Mouse (Mus musculus): ENCODE measurements around the gene Cmbl. TPM values are rescaled to one million over a fixed set of nuclear protein-coding genes. Genes with fewer than 3 reads are reported as not detected.

The Cmbl gene
- polyA plus RNA-seq, 1 experiment from 2014 or later, result 9.1 TPM

DNA sequence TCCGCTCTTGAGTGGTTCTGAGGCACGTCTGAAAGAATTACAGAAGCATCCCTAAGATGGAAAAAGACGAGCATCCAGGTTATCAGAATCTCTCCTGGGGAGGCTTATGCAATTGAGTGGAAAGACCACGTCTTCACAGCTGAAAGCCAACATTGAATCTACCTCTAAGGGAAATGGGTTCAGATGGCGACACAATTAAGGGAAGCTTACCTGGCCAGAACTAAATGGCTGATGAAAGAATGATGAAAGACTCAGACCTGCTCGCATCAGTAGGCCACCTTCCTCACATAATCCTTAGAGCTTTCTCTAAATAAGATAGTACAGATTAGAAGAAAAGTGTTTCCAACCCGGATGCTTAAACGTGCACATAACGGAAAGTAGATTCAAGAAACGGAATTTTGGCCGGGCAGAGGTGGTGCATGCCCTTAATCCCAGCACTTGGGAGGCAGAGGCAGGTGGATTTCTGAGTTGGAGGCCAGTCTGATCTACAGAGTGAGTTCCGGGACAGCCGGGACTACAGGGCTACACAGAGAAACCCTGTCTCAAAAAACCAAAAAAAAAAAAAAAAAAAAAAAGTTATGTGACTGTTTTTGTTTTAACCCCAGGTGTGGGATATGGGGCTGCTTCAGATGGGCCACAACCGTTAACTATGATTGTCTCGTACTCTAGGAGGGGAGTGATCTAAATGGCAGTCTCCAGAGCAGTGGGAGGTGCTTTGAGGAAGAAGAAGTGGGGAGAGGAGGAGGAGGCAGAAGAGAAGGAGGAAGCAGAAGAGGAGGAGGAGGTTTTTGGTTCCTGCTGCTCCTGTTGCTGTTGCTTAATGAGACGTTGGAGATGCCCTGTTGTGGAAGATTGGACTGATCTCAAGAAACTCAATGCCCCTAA lies 33.5 kb upstream of the Cmbl start:
- ATAC-seq (ENCODE audit: low FRiP score) (no peak; the same call in none of the 2 replicates), DNase-seq (ENCODE audit: low spot score) (no peak)
- Histone ChIP-seq H3K27ac (peak overlapping the region; percentile 99), H3K4me3 (replicated peaks; ENCODE audit: low read length) (peak overlapping the region; percentile 73), H3K4me2 (replicated peaks) (peak overlapping the region; percentile 69), H3K4me1 (replicated peaks; ENCODE audit: control insufficient read depth, insufficient read depth, low read length) (peaks cover 28% of the 10 kb centered on the region), H3K36me3 (replicated peaks; ENCODE audit: control insufficient read depth, insufficient read depth) (no peaks in the 10 kb centered on the region), H3K27me3 (ENCODE audit: control insufficient read depth, insufficient read depth, low read length) (no peaks in the 10 kb centered on the region), H3K9ac (peak overlapping the region; percentile 88), H3K9me3 (ENCODE audit: control insufficient read depth, low read length) (0 out of 2 replicates have a peak, but pooled peaks cover 3% of the 10 kb centered on the region)
- 22% methylated on average over 16 of the region's 16 CpGs for WGBS

DNA sequence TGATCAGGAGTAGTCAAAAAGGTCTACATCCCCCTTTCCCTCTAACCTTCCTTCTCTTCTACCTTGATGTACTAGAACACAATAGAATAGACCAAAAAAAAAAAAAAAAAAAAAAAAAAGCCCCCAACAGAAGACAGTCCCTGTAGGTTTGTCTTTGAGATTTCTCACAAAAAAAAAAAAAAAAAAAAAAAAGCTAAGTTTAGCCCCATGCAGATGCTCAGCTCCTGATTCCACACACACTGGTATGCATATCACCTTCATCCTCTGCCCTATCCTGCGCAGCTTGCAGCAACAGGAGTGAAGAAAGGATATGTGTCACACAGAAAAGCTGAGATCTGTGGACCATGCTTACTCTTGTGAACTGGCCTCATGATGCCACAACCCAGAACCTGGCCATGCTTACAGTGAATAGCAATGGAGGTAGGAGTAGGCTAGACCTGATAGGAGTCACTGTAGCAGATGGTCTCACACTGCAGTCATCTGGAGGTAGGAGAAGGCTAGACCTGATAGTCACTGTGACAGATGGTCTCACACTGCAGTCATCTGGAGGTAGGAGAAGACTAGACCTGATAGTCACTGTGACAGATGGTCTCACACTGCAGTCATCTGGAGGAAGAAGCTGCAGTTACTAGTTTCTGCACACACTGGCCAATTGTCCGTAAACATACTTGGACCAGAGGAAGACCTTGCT lies 32.7 kb upstream of the Cmbl start:
- no peak for DNase-seq (ENCODE audit: low spot score)
- peak overlapping the region; percentile 69 for H3K4me2 ChIP-seq (replicated peaks)
- WGBS, result 92% methylated on average over 2 of the region's 2 CpGs

GRCm38 (mm10) chr15:31533529-31533928 lies 31.7 kb upstream of the Cmbl start:
- Histone ChIP-seq H3K4me2 (replicated peaks) (no peak overlapping the region), H3K9ac (no peak overlapping the region), H3K4me3 (replicated peaks; ENCODE audit: low read length) (no peak overlapping the region), H3K9me3 (ENCODE audit: control insufficient read depth, low read length) (no peaks in the 10 kb centered on the region), H3K36me3 (replicated peaks; ENCODE audit: control insufficient read depth, insufficient read depth) (no peaks in the 10 kb centered on the region), H3K4me1 (replicated peaks; ENCODE audit: control insufficient read depth, insufficient read depth, low read length) (peaks cover 28% of the 10 kb centered on the region), H3K27me3 (ENCODE audit: control insufficient read depth, insufficient read depth, low read length) (no peaks in the 10 kb centered on the region), H3K27ac (no peak overlapping the region)
- ATAC-seq (ENCODE audit: low FRiP score) (no peak), DNase-seq (ENCODE audit: low spot score) (no peak)
- 61% methylated on average over 2 of the region's 2 CpGs for WGBS

More for the DNA sequence above, 32.7 kb upstream of the Cmbl start:
- no peak for ATAC-seq (ENCODE audit: low FRiP score)
- Histone ChIP-seq H3K9me3 (ENCODE audit: control insufficient read depth, low read length) (0 out of 2 replicates have a peak, but pooled peaks cover 1% of the 10 kb centered on the region), H3K9ac (no peak overlapping the region), H3K4me1 (replicated peaks; ENCODE audit: control insufficient read depth, insufficient read depth, low read length) (peaks cover 31% of the 10 kb centered on the region), H3K36me3 (replicated peaks; ENCODE audit: control insufficient read depth, insufficient read depth) (no peaks in the 10 kb centered on the region), H3K27ac (no peak overlapping the region), H3K27me3 (ENCODE audit: control insufficient read depth, insufficient read depth, low read length) (no peaks in the 10 kb centered on the region), H3K4me3 (replicated peaks; ENCODE audit: low read length) (no peak overlapping the region)

DNA sequence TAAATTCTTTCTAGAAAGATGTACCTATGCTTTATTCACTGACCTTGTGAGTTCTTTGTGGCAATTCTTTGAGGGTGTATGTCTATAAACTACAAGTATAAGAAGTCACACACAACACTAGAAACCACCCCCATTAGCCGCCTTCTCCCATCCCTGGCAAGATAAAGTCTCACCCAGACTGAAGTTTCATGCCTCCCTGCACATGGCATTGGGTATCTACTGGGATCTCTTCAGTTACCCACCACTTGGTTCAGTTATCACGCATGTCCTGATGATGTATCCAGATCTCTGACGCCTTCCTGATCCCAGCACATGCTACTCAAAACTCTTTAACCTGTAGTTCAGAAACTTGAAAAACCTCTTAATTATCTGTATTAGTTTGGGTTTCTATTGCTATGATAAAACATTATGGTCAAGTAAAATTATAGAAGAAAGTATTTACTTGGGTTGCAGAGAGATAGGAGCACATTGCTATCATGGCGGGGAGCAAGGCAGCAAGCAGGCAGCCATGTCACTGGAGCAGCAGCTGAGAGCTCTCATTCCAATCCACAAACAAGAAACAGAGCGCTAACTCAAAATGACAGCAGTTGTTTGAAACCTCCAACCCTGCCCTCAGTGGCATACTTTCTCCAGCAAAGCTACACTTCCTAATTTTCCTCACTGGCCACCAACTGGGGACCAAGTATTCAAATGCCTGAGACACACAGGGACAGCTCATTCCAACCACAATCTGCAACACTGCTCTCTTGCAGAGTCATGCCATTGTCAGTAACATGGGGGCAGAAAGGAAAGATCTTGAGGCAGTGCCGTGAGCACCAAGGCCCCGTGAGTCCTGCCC lies 30.5 kb upstream of the Cmbl start:
- no peak overlapping the region for H3K9ac ChIP-seq
- 0 out of 2 replicates have a peak overlapping the region, but pooled peaks have one; percentile 3 for H3K27ac ChIP-seq
- DNase-seq (ENCODE audit: low spot score) (no peak), ATAC-seq (ENCODE audit: low FRiP score) (no peak)
- no peak overlapping the region for H3K4me2 ChIP-seq (replicated peaks)
- no peaks in the 10 kb centered on the region for H3K36me3 ChIP-seq (replicated peaks; ENCODE audit: control insufficient read depth, insufficient read depth)
- 76% methylated on average over 7 of the region's 7 CpGs for WGBS
- no peaks in the 10 kb centered on the region for H3K27me3 ChIP-seq (ENCODE audit: control insufficient read depth, insufficient read depth, low read length)
- H3K4me1 ChIP-seq (replicated peaks; ENCODE audit: control insufficient read depth, insufficient read depth, low read length), result peaks cover 18% of the 10 kb centered on the region
- no peaks in the 10 kb centered on the region for H3K9me3 ChIP-seq (ENCODE audit: control insufficient read depth, low read length)
- H3K4me3 ChIP-seq (replicated peaks; ENCODE audit: low read length), result no peak overlapping the region

- ATAC-seq (ENCODE audit: low FRiP score), result no peak
- no peaks in the 10 kb centered on the region for H3K27me3 ChIP-seq (ENCODE audit: control insufficient read depth, insufficient read depth, low read length)
- DNase-seq (ENCODE audit: low spot score), result no peak
These were observed 29.8 kb upstream of the Cmbl start for GRCm38 (mm10) chr15:31535259-31535855.

DNA sequence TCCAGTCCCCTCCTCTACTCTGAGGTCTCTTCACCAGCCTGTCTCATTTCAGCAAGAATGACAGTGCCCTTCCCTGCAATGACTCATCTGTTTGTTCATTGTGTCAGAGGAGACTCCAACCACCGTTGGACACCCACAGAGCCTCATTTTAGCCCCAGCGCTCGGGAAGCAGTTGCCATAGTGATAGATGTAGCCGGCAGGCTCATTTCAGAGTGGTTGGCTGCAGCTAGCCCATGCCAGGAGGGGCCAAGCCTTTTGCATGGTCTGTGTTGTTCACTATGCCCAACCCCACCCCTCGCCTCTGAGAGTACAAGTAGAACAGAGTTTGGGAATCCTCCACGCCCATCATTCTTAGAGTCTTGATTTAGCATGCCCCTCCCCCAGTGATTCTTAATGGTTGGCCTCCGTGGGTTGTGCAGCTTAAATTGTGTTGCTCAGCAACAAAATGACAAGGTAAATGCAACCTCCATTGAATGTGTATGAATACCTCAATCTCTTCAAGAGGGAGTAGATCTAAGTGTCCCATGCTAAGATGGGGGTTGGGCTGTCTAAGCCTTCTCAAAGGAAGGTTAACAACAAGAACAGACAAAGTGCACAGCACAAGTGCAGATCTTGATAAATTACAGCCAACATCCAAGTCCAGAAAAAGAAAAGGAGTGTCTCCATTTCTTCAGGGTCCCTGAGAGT lies 29.0 kb upstream of the Cmbl start:
- Histone ChIP-seq H3K27ac (peak overlapping the region; percentile 64), H3K27me3 (ENCODE audit: control insufficient read depth, insufficient read depth, low read length) (no peaks in the 10 kb centered on the region), H3K4me3 (replicated peaks; ENCODE audit: low read length) (no peak overlapping the region), H3K9me3 (ENCODE audit: control insufficient read depth, low read length) (no peaks in the 10 kb centered on the region), H3K4me2 (replicated peaks) (peak overlapping the region; percentile 27; the same call in 1 of the 2 replicates), H3K9ac (no peak overlapping the region), H3K36me3 (replicated peaks; ENCODE audit: control insufficient read depth, insufficient read depth) (no peaks in the 10 kb centered on the region), H3K4me1 (replicated peaks; ENCODE audit: control insufficient read depth, insufficient read depth, low read length) (peaks cover 19% of the 10 kb centered on the region)
- DNase-seq (ENCODE audit: low spot score) (peak; percentile 61), ATAC-seq (ENCODE audit: low FRiP score) (peak; percentile 80)
- 5% methylated on average over 7 of the region's 7 CpGs for WGBS

More at GRCm38 (mm10) chr15:31535259-31535855, 29.8 kb upstream of the Cmbl start:
- H3K4me1 ChIP-seq (replicated peaks; ENCODE audit: control insufficient read depth, insufficient read depth, low read length), result peaks cover 15% of the 10 kb centered on the region
- no peaks in the 10 kb centered on the region for H3K9me3 ChIP-seq (ENCODE audit: control insufficient read depth, low read length)
- 12% methylated on average over 8 of the region's 8 CpGs for WGBS
- no peaks in the 10 kb centered on the region for H3K36me3 ChIP-seq (replicated peaks; ENCODE audit: control insufficient read depth, insufficient read depth)
- H3K27ac ChIP-seq, result peak overlapping the region; percentile 64
- no peak overlapping the region for H3K4me2 ChIP-seq (replicated peaks)
- H3K9ac ChIP-seq, result no peak overlapping the region
- H3K4me3 ChIP-seq (replicated peaks; ENCODE audit: low read length), result no peak overlapping the region

DNA sequence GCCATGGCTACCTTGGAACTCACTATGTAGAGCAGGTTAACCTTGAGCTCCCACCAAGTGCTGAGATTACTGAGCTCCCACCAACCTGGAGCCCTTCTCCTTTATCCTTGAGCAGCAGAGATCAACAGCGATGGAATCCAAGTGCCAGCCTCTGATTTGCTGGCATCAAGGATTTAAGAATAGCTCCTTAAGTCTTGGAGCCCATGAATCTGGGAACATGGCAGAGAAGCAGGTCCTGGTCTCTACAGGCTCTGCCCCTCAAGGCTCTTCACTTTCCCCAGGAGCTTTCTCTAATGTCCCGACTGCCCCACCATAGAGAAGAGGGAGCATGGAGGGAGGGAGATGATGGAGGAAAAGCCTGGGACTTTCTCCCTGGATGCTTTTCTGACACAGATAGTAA lies 27.5 kb upstream of the Cmbl start:
- WGBS, result 95% methylated on average over 2 of the region's 2 CpGs
- ATAC-seq (ENCODE audit: low FRiP score), result no peak
- Histone ChIP-seq H3K4me1 (replicated peaks; ENCODE audit: control insufficient read depth, insufficient read depth, low read length) (peaks cover 28% of the 10 kb centered on the region), H3K27me3 (ENCODE audit: control insufficient read depth, insufficient read depth, low read length) (no peaks in the 10 kb centered on the region), H3K9me3 (ENCODE audit: control insufficient read depth, low read length) (no peaks in the 10 kb centered on the region), H3K4me3 (replicated peaks; ENCODE audit: low read length) (no peak overlapping the region), H3K36me3 (replicated peaks; ENCODE audit: control insufficient read depth, insufficient read depth) (no peaks in the 10 kb centered on the region), H3K27ac (no peak overlapping the region), H3K4me2 (replicated peaks) (no peak overlapping the region), H3K9ac (no peak overlapping the region)
- no peak for DNase-seq (ENCODE audit: low spot score)

GRCm38 (mm10) chr15:31538346-31538745 lies 26.8 kb upstream of the Cmbl start:
- no peaks in the 10 kb centered on the region for H3K36me3 ChIP-seq (replicated peaks; ENCODE audit: control insufficient read depth, insufficient read depth)

More at GRCm38 (mm10) chr15:31538346-31538745, 26.8 kb upstream of the Cmbl start:
- 83% methylated on average over 3 of the region's 3 CpGs for WGBS
- Histone ChIP-seq H3K27ac (no peak overlapping the region), H3K9ac (no peak overlapping the region), H3K4me3 (replicated peaks; ENCODE audit: low read length) (no peak overlapping the region), H3K27me3 (ENCODE audit: control insufficient read depth, insufficient read depth, low read length) (no peaks in the 10 kb centered on the region), H3K9me3 (ENCODE audit: control insufficient read depth, low read length) (no peaks in the 10 kb centered on the region), H3K4me1 (replicated peaks; ENCODE audit: control insufficient read depth, insufficient read depth, low read length) (peaks cover 31% of the 10 kb centered on the region), H3K4me2 (replicated peaks) (no peak overlapping the region)
- DNase-seq (ENCODE audit: low spot score) (no peak), ATAC-seq (ENCODE audit: low FRiP score) (no peak)

Measured in hindbrain, embryonic 14.5 days (tissue).